Mouse (Mus musculus) ES-E14 (cell line): ENCODE data around the gene Leprot.

ENCODE experiments used
- CHD2 ChIP-seq: IDR thresholded peaks from 2 replicates; pipeline ENCODE4 v1.6.1; 2014; ENCODE audit warnings: mild to moderate bottlenecking, low read depth, low read length, inconsistent platforms
- MAFK ChIP-seq: IDR thresholded peaks from 2 replicates; pipeline ENCODE4 v1.6.1; 2014; ENCODE audit warnings: mild to moderate bottlenecking, low read depth, low read length, inconsistent platforms; ENCODE audit not compliant: insufficient read depth
- ZNF384 ChIP-seq: IDR thresholded peaks from 2 replicates; pipeline ENCODE4 v1.6.1; 2012; ENCODE audit warnings: low read depth, low read length, inconsistent platforms

GRCm38 (mm10) chr4:101655415-101655790, 7.9 kb downstream of the Leprot start:
- TF ChIP-seq MAFK (no peak), CHD2 (no peak), ZNF384 (no peak)
